Mouse (Mus musculus) lung, postnatal 36 days (tissue): ENCODE measurements around the gene Lrrc31.

ENCODE experiments used
- DNase-seq: peaks from one replicate; pipeline ENCODE4 v3.0.0; 2022; ENCODE audit warnings: mixed read lengths

Lrrc31 gene

GRCm38 (mm10) chr3:30687216-30687615 is 12.4 kb downstream of the Lrrc31 start:
- no peak for DNase-seq

DNA sequence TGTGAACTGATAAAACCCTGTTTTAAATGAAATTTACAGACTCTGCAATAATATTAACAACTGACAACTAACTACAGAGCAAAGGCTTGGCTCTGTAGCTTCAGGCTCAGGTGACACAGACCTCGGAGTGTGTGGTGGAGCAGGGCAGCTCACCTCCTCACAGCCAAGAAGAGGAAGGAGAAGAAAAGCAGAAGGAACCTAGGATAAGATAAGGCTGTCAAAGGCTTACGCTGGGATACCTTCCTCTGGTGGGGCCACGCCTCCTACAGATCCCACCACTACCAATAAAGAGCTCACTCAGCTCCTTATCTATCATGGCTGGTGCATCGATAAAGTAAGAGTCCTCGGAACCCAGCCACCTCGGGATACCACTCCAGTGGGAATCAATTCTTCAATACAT is 16.5 kb downstream of the Lrrc31 start:
- DNase-seq: no peak

DNA sequence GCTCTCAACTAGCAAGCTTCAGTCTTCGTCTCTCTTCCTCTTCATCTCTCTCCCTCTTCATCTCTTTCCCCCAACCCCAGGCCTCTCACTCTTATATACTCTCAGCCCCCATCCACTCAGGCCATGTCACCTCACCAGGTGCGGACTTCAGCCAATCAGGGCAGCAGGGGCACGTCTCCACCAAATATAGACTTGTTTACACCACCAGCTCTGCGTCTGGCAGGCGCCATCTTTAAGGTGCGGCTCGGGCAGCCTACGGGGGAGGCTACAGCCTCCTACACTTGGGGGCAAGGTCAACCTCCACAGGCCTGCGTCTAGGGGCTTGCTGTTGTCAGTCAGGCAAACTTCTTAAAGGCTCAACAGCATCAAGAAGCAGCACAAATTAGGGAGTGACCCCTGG is 41.2 kb downstream of the Lrrc31 start:
- no peak for DNase-seq

DNA sequence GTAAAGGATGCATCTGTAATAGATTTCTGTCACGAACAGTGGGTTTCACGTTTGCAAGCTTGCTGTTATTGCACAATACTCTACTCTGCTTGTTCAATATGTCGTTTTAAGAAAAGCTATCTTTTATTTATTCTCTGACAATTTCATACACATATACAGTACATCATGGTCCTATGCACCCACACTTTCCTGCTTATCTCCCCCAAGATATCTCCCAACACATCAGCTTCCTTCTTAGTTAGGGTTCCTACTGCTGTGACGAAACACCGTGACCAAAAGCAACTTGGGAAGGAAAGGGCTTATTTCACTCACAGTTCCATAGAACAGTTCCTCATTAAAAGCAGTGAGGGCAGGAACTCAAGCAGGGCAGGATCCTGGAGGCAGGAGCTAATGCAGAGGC is 43.7 kb downstream of the Lrrc31 start:
- no peak for DNase-seq

DNA sequence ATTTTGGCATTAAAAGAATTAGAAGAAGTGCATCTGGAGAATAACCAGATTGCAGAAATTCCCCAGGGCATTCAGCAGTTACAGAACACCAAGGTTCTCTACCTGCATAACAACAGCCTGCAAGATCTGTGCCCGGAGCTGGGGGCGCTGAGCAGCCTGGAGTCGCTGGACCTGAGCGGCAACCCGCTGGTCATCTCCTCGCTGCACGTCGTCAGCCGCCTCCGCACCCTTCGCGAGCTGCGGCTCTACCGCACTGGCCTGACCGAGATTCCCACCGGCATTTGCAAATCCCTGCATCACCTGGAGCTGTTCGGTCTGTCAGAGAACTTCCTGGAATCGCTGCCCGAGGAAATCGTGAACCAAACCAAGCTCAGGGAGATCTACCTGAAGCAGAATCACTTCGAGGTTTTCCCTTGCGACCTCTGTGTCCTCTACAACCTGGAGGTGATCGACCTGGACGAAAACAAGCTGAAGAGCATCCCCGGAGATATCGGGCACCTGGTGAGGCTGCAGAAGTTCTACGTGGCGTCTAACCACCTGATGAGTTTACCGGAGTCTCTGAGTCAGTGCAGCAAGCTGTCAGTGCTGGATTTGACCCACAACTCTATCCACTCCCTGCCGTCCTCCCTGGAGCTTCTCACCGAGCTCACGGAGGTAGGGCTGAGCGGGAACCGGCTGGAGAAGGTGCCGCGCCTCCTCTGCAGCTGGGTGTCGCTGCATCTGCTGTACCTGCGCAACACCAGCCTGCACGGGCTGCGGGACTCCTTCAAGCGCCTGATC is 49.4 kb downstream of the Lrrc31 start:
- peak; percentile 24 for DNase-seq

DNA sequence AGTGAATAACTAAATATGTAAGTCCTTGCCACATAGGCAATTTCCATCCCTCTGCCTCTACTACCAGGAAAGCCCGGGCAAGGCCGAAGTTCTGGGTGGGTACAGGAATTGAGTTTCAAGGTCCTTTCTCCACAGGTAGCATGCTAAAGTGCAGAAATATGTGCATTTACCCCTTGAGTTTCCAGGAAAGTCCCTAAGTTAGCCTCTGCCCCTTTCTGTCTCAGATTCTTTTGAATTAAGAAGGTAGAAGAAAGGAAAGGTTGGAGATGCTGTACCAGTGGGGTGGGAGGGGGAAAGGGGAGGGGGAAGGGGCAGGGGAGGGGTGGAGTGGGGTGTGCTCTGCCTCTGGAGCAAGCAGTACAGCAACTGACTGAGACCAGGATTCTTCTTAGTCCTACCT is 51.2 kb downstream of the Lrrc31 start:
- no peak for DNase-seq

- peak; percentile 75 for DNase-seq
Measured at GRCm38 (mm10) chr3:30647440-30648090, 52.1 kb downstream of the Lrrc31 start, which contains the start of gene Lrrc34. TSS of gene Lrrc34 (minus strand) at chr3:30647869.

DNA sequence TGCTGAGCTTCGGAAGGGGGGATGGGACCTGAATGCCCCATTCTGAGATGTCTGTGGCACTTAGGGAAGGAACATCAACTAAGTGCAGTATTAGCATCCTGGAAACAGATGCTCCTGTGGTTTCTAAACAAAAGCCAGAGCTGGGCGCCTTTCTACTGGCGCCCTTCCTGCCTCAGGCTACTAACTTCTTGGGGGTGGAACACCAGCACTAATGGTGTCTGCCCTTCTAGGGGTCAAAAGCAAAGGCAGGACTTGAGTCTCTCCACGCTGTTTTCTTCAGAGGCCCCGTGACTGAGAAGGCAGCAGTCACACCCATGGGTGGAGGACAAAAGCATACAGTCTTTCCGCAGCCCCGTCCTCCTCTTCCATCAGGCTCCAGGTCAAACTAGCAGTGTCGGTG is 52.9 kb downstream of the Lrrc31 start:
- no peak for DNase-seq

DNA sequence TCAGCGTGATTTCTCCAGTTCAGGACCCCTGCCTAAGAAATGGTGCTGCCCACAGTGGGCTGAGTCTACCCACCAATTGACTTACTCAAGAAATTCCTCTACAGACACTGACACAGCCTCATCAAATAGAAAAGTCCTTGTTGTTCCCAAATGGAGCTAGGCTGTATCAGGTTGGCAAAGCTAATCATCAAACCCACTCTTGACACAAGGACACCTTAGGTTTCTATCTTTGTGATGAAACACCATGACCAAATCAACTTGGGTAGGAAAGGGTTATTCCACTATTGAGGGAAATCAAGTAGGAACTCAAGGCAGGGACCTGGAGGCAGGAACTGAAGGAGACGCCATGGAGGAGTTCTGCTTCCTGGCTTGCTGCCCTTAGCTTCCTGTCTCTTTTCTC is 55.4 kb downstream of the Lrrc31 start, which contains the start of gene Lrriq4:
TSS of gene Lrriq4 (plus strand) at position 301 of the 400 bp plus-strand sequence.
- DNase-seq: no peak

- DNase-seq: no peak
Measured at GRCm38 (mm10) chr3:30635629-30636028, 64.0 kb downstream of the Lrrc31 start.

DNA sequence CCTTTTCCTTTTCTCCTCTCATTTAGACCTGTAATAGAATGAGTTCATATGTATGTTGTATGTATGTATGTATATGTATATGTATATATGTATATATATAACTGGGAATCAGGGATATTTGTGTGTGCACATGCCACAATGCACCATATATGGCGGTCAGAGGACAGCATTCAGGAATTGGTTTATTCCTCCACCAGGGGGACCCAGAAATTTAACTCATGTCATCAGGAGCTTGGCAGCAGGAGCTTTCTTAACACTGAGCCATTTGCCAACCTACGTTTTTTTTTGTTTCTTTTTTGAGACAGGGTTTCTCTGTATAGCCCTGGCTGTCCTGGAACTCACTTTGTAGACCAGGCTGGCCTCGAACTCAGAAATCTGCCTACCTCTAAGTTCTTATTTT is 66.0 kb downstream of the Lrrc31 start:
- no peak for DNase-seq
